ENCODE assay signal across 22 mouse cellular contexts in the genomic region with DNA sequence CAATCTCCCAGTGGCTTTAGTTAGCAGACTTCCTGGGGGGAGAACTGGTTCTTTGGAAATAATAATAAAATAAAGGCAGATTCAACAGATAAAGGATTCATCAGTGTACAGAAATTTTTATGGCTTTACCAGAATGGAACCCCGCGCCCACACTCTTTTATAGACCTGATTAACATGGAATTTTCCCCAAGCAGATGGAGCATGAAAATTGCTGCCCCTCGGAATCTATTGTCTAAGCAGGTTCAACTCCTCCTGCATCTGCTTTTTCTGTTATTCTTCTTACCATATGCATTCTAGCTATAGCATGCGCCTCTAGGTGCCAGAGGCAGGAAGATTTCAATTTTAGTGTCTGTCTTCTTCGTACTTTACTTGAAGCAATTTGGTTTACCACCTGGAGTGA.
DNase-seq lines count a peak whose midpoint lies in the region; ATAC-seq and TF ChIP-seq lines count a peak whose summit lies in the region.
"Had no signal": no experiment of that assay in that cellular context is flagged by ENCODE, and none has a peak within 500 bp of the region (broad histone marks: within the 10 kb centered on the region; RNA-seq: fewer than 3 reads in every experiment).

No protein-coding gene starts in this region.

- H3K4me3 ChIP-seq in heart, adult 2 months: no peak overlapping the region
- H3K4me3 ChIP-seq in midbrain, embryonic 11.5 days (ENCODE audit: low read depth, low read length): no peak overlapping the region
- no peak overlapping the region for H3K4me3 ChIP-seq in midbrain, postnatal 0 days (ENCODE audit: low read depth, low read length)
- no peak overlapping the region for H3K4me3 ChIP-seq in midbrain, embryonic 14.5 days (replicated peaks; ENCODE audit: low read depth, low read length)
- no peak overlapping the region for H3K4me3 ChIP-seq in midbrain, embryonic 16.5 days (ENCODE audit: low read depth, low read length)
- H3K4me3 ChIP-seq: embryonic facial prominence, embryonic 12.5 days; embryonic facial prominence, embryonic 15.5 days; gastrocnemius, adult 2 months; hindbrain, embryonic 15.5 days had no signal

- peak; percentile 8 for DNase-seq in heart, adult 11 months
- DNase-seq in heart, adult 2 months: no peak
- peak; percentile 45 for DNase-seq in midbrain, embryonic 11.5 days (ENCODE audit: low spot score, missing footprints)
- no peak for DNase-seq in midbrain, postnatal 0 days (ENCODE audit: low spot score)
- peak; percentile 42 for DNase-seq in midbrain, embryonic 14.5 days
- DNase-seq in brain, embryonic 14.5 days (ENCODE audit: low read depth): peak; percentile 33
- DNase-seq in gastrocnemius, postnatal 25 days: no peak
- DNase-seq: adrenal gland, adult 8-10 months; adrenal gland, postnatal 25 days; cerebellum, adult 2 months; cerebellum, adult 9-11 months; cerebellum, postnatal 25 days; forebrain, postnatal 0 days; gastrocnemius, adult 2 months; gastrocnemius, postnatal 14 days had no signal

- intact Hi-C loops in heart, adult 2 months (cut with DNase I): no loop called here

- WGBS in heart, adult 2 months: 96% methylated on average over 5 of the region's 5 CpGs
- WGBS in midbrain, embryonic 11.5 days: 74% methylated on average over 5 of the region's 5 CpGs
- WGBS in midbrain, postnatal 0 days: 46% methylated on average over 5 of the region's 5 CpGs
- 32% methylated on average over 5 of the region's 5 CpGs for WGBS in midbrain, embryonic 14.5 days
- 41% methylated on average over 5 of the region's 5 CpGs for WGBS in midbrain, embryonic 16.5 days

- no peak for TF ChIP-seq POLR2A in heart, adult 2 months (IDR thresholded peaks at IDR 0.05; ENCODE audit: insufficient read depth, low read depth, low read length)
- no peak for TF ChIP-seq POLR2A in brain, embryonic 14.5 days (IDR thresholded peaks at IDR 0.05; ENCODE audit: borderline replicate concordance, extremely low read depth, insufficient read depth, insufficient read length, poor library complexity, severe bottlenecking)

- no peaks in the 10 kb centered on the region for H3K4me1 ChIP-seq in heart, adult 2 months (ENCODE audit: control insufficient read depth, insufficient read depth, low read length)
- no peaks in the 10 kb centered on the region for H3K4me1 ChIP-seq in midbrain, embryonic 11.5 days (ENCODE audit: control insufficient read depth, insufficient read depth, low read length)
- no peaks in the 10 kb centered on the region for H3K4me1 ChIP-seq in midbrain, postnatal 0 days (ENCODE audit: insufficient read depth, low read length)
- H3K4me1 ChIP-seq in midbrain, embryonic 14.5 days (ENCODE audit: control insufficient read depth, insufficient read depth, low read length): peaks cover 15% of the 10 kb centered on the region
- H3K4me1 ChIP-seq in midbrain, embryonic 16.5 days (ENCODE audit: control insufficient read depth, insufficient read depth, low read length): peaks cover 14% of the 10 kb centered on the region
- H3K4me1 ChIP-seq: embryonic facial prominence, embryonic 12.5 days; embryonic facial prominence, embryonic 15.5 days had no signal

- no peak for TF ChIP-seq EP300 in heart, adult 2 months (IDR thresholded peaks at IDR 0.05; ENCODE audit: insufficient read depth, low read depth, low read length)

- no peak overlapping the region for H3K27ac ChIP-seq in heart, adult 2 months
- no peak overlapping the region for H3K27ac ChIP-seq in midbrain, embryonic 11.5 days (ENCODE audit: low read depth, low read length)
- no peak overlapping the region for H3K27ac ChIP-seq in midbrain, postnatal 0 days (ENCODE audit: low read depth, low read length)
- H3K27ac ChIP-seq in midbrain, embryonic 14.5 days (replicated peaks; ENCODE audit: low read depth, low read length): peak overlapping the region; percentile 62; the same call in 1 of the 2 replicates
- no peak overlapping the region for H3K27ac ChIP-seq in midbrain, embryonic 16.5 days (ENCODE audit: low read length)
- H3K27ac ChIP-seq: embryonic facial prominence, embryonic 12.5 days; embryonic facial prominence, embryonic 15.5 days; gastrocnemius, adult 2 months; hindbrain, embryonic 15.5 days had no signal

- no peaks in the 10 kb centered on the region for H3K9me3 ChIP-seq in midbrain, embryonic 11.5 days (ENCODE audit: control insufficient read depth, low read length)
- H3K9me3 ChIP-seq in midbrain, postnatal 0 days (ENCODE audit: low read length): no peaks in the 10 kb centered on the region
- no peaks in the 10 kb centered on the region for H3K9me3 ChIP-seq in midbrain, embryonic 14.5 days (ENCODE audit: control insufficient read depth, low read length)
- no peaks in the 10 kb centered on the region for H3K9me3 ChIP-seq in midbrain, embryonic 16.5 days (replicated peaks; ENCODE audit: control insufficient read depth, low read length, poor library complexity, severe bottlenecking)
- H3K9me3 ChIP-seq: embryonic facial prominence, embryonic 12.5 days; embryonic facial prominence, embryonic 15.5 days; hindbrain, embryonic 15.5 days had no signal

- no peaks in the 10 kb centered on the region for H3K36me3 ChIP-seq in heart, adult 2 months (ENCODE audit: control insufficient read depth, insufficient read depth, low read length)
- no peaks in the 10 kb centered on the region for H3K36me3 ChIP-seq in midbrain, embryonic 11.5 days (ENCODE audit: control insufficient read depth, insufficient read depth, low read length)
- H3K36me3 ChIP-seq in midbrain, postnatal 0 days (ENCODE audit: insufficient read depth, low read length): no peaks in the 10 kb centered on the region
- H3K36me3 ChIP-seq in midbrain, embryonic 14.5 days (ENCODE audit: control insufficient read depth, insufficient read depth, low read length): no peaks in the 10 kb centered on the region
- no peaks in the 10 kb centered on the region for H3K36me3 ChIP-seq in midbrain, embryonic 16.5 days (ENCODE audit: control insufficient read depth, insufficient read depth, low read length)
- H3K36me3 ChIP-seq: embryonic facial prominence, embryonic 12.5 days; embryonic facial prominence, embryonic 15.5 days; hindbrain, embryonic 15.5 days had no signal

- no peaks in the 10 kb centered on the region for H3K79me2 ChIP-seq in heart, adult 2 months (replicated peaks; ENCODE audit: control insufficient read depth, insufficient read depth, low read length)

- TF ChIP-seq CTCF in heart, adult 2 months (IDR thresholded peaks at IDR 0.05): no peak
- no peak for TF ChIP-seq CTCF in midbrain, postnatal 0 days (IDR thresholded peaks at IDR 0.05)
- no peak for TF ChIP-seq CTCF in brain, embryonic 14.5 days (IDR thresholded peaks at IDR 0.05; ENCODE audit: borderline replicate concordance, extremely low read depth, insufficient read depth, insufficient read length)

- no peaks in the 10 kb centered on the region for H3K27me3 ChIP-seq in heart, adult 2 months (ENCODE audit: control insufficient read depth, insufficient read depth, low read length)
- H3K27me3 ChIP-seq in midbrain, embryonic 11.5 days (ENCODE audit: control insufficient read depth, insufficient read depth, low read length): no peaks in the 10 kb centered on the region
- H3K27me3 ChIP-seq in midbrain, postnatal 0 days (ENCODE audit: insufficient read depth, low read length): no peaks in the 10 kb centered on the region
- H3K27me3 ChIP-seq in midbrain, embryonic 14.5 days (ENCODE audit: control insufficient read depth, insufficient read depth, low read length): no peaks in the 10 kb centered on the region
- no peaks in the 10 kb centered on the region for H3K27me3 ChIP-seq in midbrain, embryonic 16.5 days (ENCODE audit: control insufficient read depth, insufficient read depth, low read depth, low read length)
- H3K27me3 ChIP-seq: embryonic facial prominence, embryonic 12.5 days; embryonic facial prominence, embryonic 15.5 days; hindbrain, embryonic 15.5 days had no signal

- no peak overlapping the region for H3K9ac ChIP-seq in heart, adult 2 months (ENCODE audit: low read depth, low read length)
- H3K9ac ChIP-seq in midbrain, embryonic 11.5 days (ENCODE audit: low read length): no peak overlapping the region
- H3K9ac ChIP-seq in midbrain, postnatal 0 days (replicated peaks; ENCODE audit: low read length, poor library complexity, severe bottlenecking): no peak overlapping the region
- no peak overlapping the region for H3K9ac ChIP-seq in midbrain, embryonic 14.5 days (replicated peaks; ENCODE audit: low read length)
- no peak overlapping the region for H3K9ac ChIP-seq in midbrain, embryonic 16.5 days (ENCODE audit: low read depth, low read length)
- H3K9ac ChIP-seq: embryonic facial prominence, embryonic 12.5 days; embryonic facial prominence, embryonic 15.5 days; forebrain, postnatal 0 days; hindbrain, embryonic 15.5 days had no signal

- no peak overlapping the region for H3K4me2 ChIP-seq in midbrain, embryonic 11.5 days
- H3K4me2 ChIP-seq in midbrain, postnatal 0 days (ENCODE audit: low read depth, low read length, poor library complexity, severe bottlenecking): no peak overlapping the region
- H3K4me2 ChIP-seq in midbrain, embryonic 14.5 days (ENCODE audit: low read length): no peak overlapping the region
- H3K4me2 ChIP-seq in midbrain, embryonic 16.5 days (ENCODE audit: low read length): no peak overlapping the region
- H3K4me2 ChIP-seq: embryonic facial prominence, embryonic 12.5 days; embryonic facial prominence, embryonic 15.5 days; heart, embryonic 11.5 days; hindbrain, embryonic 15.5 days had no signal

- no peak for ATAC-seq in midbrain, embryonic 11.5 days (ENCODE audit: low FRiP score)
- no peak for ATAC-seq in midbrain, postnatal 0 days (ENCODE audit: low FRiP score)
- ATAC-seq in midbrain, embryonic 14.5 days (ENCODE audit: low FRiP score, low TSS enrichment): no peak
- no peak for ATAC-seq in midbrain, embryonic 16.5 days
- ATAC-seq: activated CD4-positive, CD25-positive, alpha-beta regulatory T cell, adult 4 months; forebrain, embryonic 14.5 days; forebrain, postnatal 0 days had no signal

Comparison
In these comparisons a context has a peak if more than half of its experiments do, and no peak if none do; other contexts are left out.
1. DNase-seq: peak in heart, adult 11 months (single experiment), midbrain, embryonic 11.5 days (single experiment), midbrain, embryonic 14.5 days (single experiment) and brain, embryonic 14.5 days (single experiment); none in heart, adult 2 months (0 of 2), midbrain, postnatal 0 days (single experiment) and gastrocnemius, postnatal 25 days (single experiment).